Mouse (Mus musculus): ENCODE results near the gene Retn. TPM values are rescaled to one million over a fixed set of nuclear protein-coding genes. Genes with fewer than 3 reads are reported as not detected.

The Retn gene
- total RNA-seq, 2 experiments from 2014 or later = 0.97 to 24.5 TPM

Other genes with a start within 250 kb of the Retn start
- 1 to 10 TPM; 2.5 to 3.1 TPM for gene Pex11g, start 188.1 kb upstream of the Retn start, total RNA-seq (2021)
- not detected for gene Tex45, start 184.9 kb upstream of the Retn start, total RNA-seq (2021)
- gene Zfp358, start 162.6 kb upstream of the Retn start, total RNA-seq (2021) = 10 to 100 TPM; 24.2 to 24.6 TPM
- gene Mcoln1, start 155.3 kb upstream of the Retn start, total RNA-seq (2021) = 10 to 100 TPM; 18.6 to 20.4 TPM
- gene Pnpla6, start 140.4 kb upstream of the Retn start, total RNA-seq (2021) = 10 to 100 TPM in 1 of 2 experiments, 1 to 10 TPM in 1; 8.3 to 11.8 TPM
- gene C330021F23Rik, start 87.8 kb upstream of the Retn start, total RNA-seq (2021) = not detected
- under 1 TPM; 0.61 to 0.67 TPM for gene Camsap3, start 68.5 kb upstream of the Retn start, total RNA-seq (2021)
- 10 to 100 TPM in 1 of 2 experiments, 1 to 10 TPM in 1; 9.5 to 10.0 TPM for gene Xab2, start 34.5 kb upstream of the Retn start, total RNA-seq (2021)
- 100 to 1,000 TPM in 1 of 2 experiments, 10 to 100 TPM in 1; 89.9 to 106 TPM for gene Pet100, start 34.2 kb upstream of the Retn start, total RNA-seq (2021)
- under 1 TPM in 1 of 2 experiments, not detected in 1; 0.67 TPM for gene Pcp2, start 30.2 kb upstream of the Retn start, total RNA-seq (2021)
- 1 to 10 TPM; 1.2 to 1.9 TPM for gene Stxbp2, start 24.8 kb upstream of the Retn start, total RNA-seq (2021)
- not detected for gene Mcemp1, start 10.0 kb downstream of the Retn start, total RNA-seq (2021)
- gene Fcor, start 16.6 kb downstream of the Retn start, total RNA-seq (2021) = 1 to 10 TPM in 1 of 2 experiments, not detected in 1; 7.8 TPM
- 10 to 100 TPM; 17.8 to 18.0 TPM for gene Trappc5, start 20.5 kb downstream of the Retn start, total RNA-seq (2021)
- gene Fcer2a, start 38.4 kb downstream of the Retn start, total RNA-seq (2021) = under 1 TPM; 0.23 to 0.27 TPM
- gene Clec4g, start 64.9 kb downstream of the Retn start, total RNA-seq (2021) = not detected
- not detected for gene Cd209a, start 93.2 kb downstream of the Retn start, total RNA-seq (2021)
- not detected for gene Cd209e, start 198.5 kb downstream of the Retn start, total RNA-seq (2021)
- gene Cd209d, start 222.8 kb downstream of the Retn start, total RNA-seq (2021) = 1 to 10 TPM in 1 of 2 experiments, under 1 TPM in 1; 0.41 to 2.1 TPM

All from gastrocnemius, postnatal 25 days (tissue).